Mouse (Mus musculus): ENCODE results near the gene Rbm20.
"Not testable (repeated sequence)": the region's sequence is repeated elsewhere in the genome, so short reads cannot be mapped to it uniquely, and the experiment has no call there.

Rbm20 gene

GRCm38 (mm10) chr19:53676718-53677634 is at the start of gene Rbm20:
Gene Rbm20, plus strand, starts transcription at chr19:53677306.
- in situ Hi-C loops (cut with MboI, MseI) = no loop called here

- in situ Hi-C loops (cut with MboI, MseI) = no loop called here
These were observed 39.1 kb upstream of the Rbm20 start for GRCm38 (mm10) chr19:53638041-53638440.

- in situ Hi-C loops (cut with MboI, MseI) = no loop called here
These were observed 38.4 kb upstream of the Rbm20 start for GRCm38 (mm10) chr19:53638727-53639126.

- in situ Hi-C loops (cut with MboI, MseI) = no loop called here
These were observed 33.0 kb upstream of the Rbm20 start for GRCm38 (mm10) chr19:53644020-53644595.

GRCm38 (mm10) chr19:53647301-53647700 is 29.8 kb upstream of the Rbm20 start:
- in situ Hi-C loops (cut with MboI, MseI) = no loop called here

- in situ Hi-C loops (cut with MboI, MseI) = no loop called here
These were observed 29.1 kb upstream of the Rbm20 start for GRCm38 (mm10) chr19:53648056-53648455.

- in situ Hi-C loops (cut with MboI, MseI) = no loop called here
These were observed 28.3 kb upstream of the Rbm20 start for GRCm38 (mm10) chr19:53648802-53649236.

- in situ Hi-C loops (cut with MboI, MseI) = no loop called here
These were observed 27.7 kb upstream of the Rbm20 start for GRCm38 (mm10) chr19:53649361-53649760.

- in situ Hi-C loops (cut with MboI, MseI) = loop anchor here (5.0 kb wide), 1 partner anchor 82 kb away; no protein-coding TSS in a partner anchor
These were observed 27.3 kb upstream of the Rbm20 start for GRCm38 (mm10) chr19:53649802-53650201.

GRCm38 (mm10) chr19:53650921-53651320 is 26.2 kb upstream of the Rbm20 start:
- in situ Hi-C loops (cut with MboI, MseI) = loop anchor here (5.0 kb wide), 1 partner anchor 81 kb away; no protein-coding TSS in a partner anchor

GRCm38 (mm10) chr19:53652267-53652666 is 24.8 kb upstream of the Rbm20 start:
- in situ Hi-C loops (cut with MboI, MseI) = loop anchor here (5.0 kb wide), 1 partner anchor 80 kb away; no protein-coding TSS in a partner anchor

- in situ Hi-C loops (cut with MboI, MseI) = loop anchor here (5.0 kb wide), 1 partner anchor 78 kb away; no protein-coding TSS in a partner anchor
These were observed 23.3 kb upstream of the Rbm20 start for GRCm38 (mm10) chr19:53653624-53654467.

- in situ Hi-C loops (cut with MboI, MseI) = not testable (repeated sequence)
These were observed 20.7 kb upstream of the Rbm20 start for GRCm38 (mm10) chr19:53656443-53656842.

- in situ Hi-C loops (cut with MboI, MseI) = no loop called here
These were observed 19.7 kb upstream of the Rbm20 start for GRCm38 (mm10) chr19:53657437-53657836.

GRCm38 (mm10) chr19:53660722-53661420 is 16.2 kb upstream of the Rbm20 start:
- in situ Hi-C loops (cut with MboI, MseI) = no loop called here

GRCm38 (mm10) chr19:53661938-53662722 is 15.0 kb upstream of the Rbm20 start:
- in situ Hi-C loops (cut with MboI, MseI) = no loop called here

- in situ Hi-C loops (cut with MboI, MseI) = no loop called here
These were observed 12.3 kb upstream of the Rbm20 start for GRCm38 (mm10) chr19:53664831-53665230.

- in situ Hi-C loops (cut with MboI, MseI) = no loop called here
These were observed 11.7 kb upstream of the Rbm20 start for GRCm38 (mm10) chr19:53665391-53665790.

- in situ Hi-C loops (cut with MboI, MseI) = no loop called here
These were observed 10.4 kb upstream of the Rbm20 start for GRCm38 (mm10) chr19:53666708-53667107.

GRCm38 (mm10) chr19:53668821-53669220 is 8.3 kb upstream of the Rbm20 start:
- in situ Hi-C loops (cut with MboI, MseI) = no loop called here
